Mouse (Mus musculus) layer of hippocampus, postnatal 25 days (tissue): Measurements from ENCODE around the gene Ehd4. TPM values are rescaled to one million over a fixed set of nuclear protein-coding genes. Genes with fewer than 3 reads are reported as not detected.
A peak's percentile ranks its signal among the peaks of the same experiment; 100 is the strongest.

Source experiments
- DNase-seq, 2 experiments: peaks; one replicate each; pipeline ENCODE4 v3.0.0; 2022; ENCODE audit warnings: mixed read lengths in 2 of 2, low spot score in 1 of 2; ENCODE audit errors: extremely low spot score in 1 of 2
- total RNA-seq, 2 experiments: library from RNA; stranded (reverse); gene quantifications; 2 replicates each; pipeline ENCODE4 v1.2.3; 2021

Ehd4 gene
- total RNA-seq, 2 experiments from 2014 or later, result 5.3 to 5.6 TPM

- no peak for DNase-seq
These were observed 40.9 kb downstream of the Ehd4 start for GRCm38 (mm10) chr2:120113476-120113875.

GRCm38 (mm10) chr2:120111596-120111995, 42.8 kb downstream of the Ehd4 start:
- no peak for DNase-seq

DNA sequence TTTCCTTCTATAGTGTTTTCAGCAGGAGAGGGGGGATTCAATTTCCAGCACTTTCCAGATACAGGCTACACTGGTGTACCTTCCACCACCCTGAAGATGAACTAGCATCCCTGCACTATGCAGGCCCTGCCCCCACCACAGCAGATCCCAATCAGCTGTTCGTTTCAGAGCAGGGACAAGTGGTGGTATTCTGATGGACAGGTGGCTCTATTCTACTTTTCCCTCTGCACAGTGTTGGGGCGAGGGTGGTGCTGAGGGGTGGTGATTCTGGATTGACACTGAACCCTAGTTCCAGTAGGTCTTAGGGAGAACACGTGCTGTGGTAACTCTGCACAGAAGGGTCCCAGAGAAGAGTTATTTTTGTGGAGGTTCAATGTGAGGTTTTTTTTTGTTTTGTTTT, 43.2 kb downstream of the Ehd4 start:
- no peak for DNase-seq

DNA sequence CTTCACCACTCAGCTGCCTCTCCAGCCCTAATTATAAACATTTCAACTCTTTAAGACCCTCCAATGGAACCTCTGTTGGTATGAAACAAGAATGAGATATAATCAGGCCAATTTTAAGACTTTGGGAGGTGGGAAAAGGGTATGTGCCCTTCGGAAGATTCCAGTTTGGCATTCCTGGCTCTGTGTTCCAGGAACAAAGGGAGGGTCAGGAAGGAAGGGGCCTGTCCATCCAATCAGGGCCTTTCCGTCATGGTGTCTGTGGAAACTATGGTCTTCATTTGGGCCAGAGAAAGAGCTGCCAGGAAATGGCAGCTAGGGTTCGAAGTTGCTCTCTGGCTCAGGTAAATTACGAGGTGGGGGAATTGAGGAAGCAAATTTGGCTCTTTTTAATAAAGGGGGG, 46.3 kb downstream of the Ehd4 start:
- no peak for DNase-seq

- DNase-seq, result no peak
These were observed 47.0 kb downstream of the Ehd4 start for GRCm38 (mm10) chr2:120107446-120107845.

- no peak for DNase-seq
These were observed 47.9 kb downstream of the Ehd4 start for GRCm38 (mm10) chr2:120106397-120106973.

DNA sequence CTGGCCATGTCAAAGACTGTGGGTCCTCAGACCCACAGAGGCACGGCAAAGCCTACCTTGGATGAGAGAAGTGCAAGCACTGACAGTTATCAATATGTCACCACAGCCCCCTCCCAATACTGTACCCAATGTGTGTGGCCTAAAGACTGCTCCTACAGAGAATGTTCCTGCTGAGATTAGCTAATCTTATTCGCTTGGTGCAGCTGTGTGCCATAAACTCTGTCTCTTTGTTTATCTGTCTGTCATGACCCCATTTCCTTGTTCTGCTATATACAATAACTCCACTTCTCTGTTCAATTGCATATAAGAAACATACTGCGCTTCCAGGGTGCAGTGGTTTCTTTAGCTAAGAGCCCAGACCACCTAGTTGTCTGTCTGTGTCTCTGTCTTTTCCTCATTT, 48.5 kb downstream of the Ehd4 start:
- DNase-seq, result no peak

DNA sequence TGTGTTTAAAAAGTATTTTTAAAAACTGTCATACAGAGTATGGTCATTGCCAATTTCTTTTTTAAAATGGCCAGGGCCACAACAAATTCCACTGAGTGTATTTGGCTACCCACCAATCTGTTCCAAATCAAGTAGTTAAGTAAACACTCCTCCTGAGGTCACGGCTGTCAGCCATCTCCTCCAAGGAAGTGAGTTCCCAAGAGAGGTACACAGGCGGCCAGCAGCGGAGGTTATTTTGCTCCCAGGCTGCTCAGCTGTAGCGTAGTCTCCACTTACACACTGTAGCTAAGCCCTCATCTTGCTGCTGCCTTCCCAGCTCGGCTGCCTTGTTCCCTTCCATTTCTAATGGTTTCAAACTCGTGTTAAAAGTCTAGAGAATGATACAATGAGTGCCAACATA, 51.5 kb downstream of the Ehd4 start:
- DNase-seq, result no peak

DNA sequence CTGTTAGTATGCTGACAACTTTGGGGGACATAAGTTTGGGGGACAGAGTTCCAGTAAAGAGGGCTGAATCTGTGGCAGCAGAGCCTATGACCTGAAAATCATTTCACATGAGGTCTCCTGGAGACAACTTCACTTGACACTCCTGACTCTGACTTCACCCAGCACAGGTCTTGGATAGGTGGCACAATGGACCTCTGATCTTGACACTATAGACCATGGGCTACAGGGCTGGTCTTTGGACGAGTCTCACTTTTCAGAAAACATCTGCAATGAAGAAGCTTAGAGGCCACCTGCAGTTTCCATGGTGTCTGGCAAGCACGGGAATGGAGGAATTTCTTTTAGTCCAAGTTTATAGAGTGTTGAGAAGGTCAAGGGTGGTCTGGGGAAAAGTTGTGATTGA, 52.0 kb downstream of the Ehd4 start:
- no peak for DNase-seq

DNA sequence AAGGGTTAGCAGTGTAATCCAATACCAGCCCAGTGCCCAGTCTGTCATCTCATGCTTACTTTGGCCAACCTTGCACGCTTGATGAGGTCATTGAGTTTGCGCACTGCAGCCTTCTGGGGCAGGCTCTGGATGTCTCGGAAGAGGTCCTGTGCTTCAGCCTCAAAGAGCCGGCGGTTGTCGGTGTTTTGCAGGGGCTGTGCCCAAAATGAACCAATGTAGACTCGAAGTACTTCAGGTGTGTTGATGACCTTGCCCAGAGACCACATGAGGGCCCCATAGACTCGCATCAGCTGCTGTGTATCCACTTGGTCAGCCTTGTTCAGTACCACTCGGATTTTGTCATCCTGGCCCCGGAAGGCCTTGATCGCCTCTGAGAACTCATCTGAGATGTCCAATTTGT, 52.4 kb downstream of the Ehd4 start:
- no peak for DNase-seq

GRCm38 (mm10) chr2:120099886-120100285, 54.5 kb downstream of the Ehd4 start:
- no peak for DNase-seq

GRCm38 (mm10) chr2:120099263-120099662, 55.1 kb downstream of the Ehd4 start:
- DNase-seq, result no peak

DNA sequence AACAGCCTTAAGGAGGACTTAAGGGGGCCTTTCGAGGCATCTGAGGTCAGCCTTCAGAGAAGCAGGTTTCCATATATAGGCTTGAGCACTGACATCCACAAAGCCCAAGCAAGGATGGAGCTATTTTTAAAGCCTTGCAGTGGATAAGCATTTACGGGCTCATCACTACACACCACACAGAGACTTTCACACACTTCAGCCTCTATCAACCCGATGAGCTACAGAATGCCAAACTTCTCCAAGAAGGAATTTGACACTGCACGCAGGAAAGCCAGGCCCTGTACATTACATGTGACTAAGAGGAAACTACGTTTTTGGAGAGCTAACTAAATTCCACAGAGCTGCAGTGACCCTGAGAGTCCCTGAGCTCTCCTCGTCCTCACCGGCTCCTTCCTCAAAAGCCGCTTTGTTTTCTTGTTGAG, 55.6 kb downstream of the Ehd4 start:
- DNase-seq, result no peak

DNA sequence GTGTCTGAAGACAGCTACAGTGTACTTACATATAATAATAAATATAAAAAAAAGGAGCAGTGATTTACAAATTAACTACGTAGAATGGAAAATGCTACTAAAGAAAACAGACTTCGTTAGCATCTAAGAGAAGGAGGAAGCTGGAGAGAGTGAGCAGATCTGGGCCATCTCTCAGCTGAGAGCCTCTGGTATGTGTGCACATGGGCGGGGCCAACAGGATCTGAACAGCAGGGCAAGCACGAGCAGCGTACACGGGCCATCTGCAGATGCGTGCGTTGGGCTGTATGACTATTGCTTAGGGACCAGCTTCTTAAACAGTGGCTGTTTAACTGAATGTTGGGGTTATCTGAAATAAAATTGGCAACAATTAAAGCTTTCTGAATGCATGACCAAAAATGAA, 56.5 kb downstream of the Ehd4 start:
- DNase-seq, result no peak

DNA sequence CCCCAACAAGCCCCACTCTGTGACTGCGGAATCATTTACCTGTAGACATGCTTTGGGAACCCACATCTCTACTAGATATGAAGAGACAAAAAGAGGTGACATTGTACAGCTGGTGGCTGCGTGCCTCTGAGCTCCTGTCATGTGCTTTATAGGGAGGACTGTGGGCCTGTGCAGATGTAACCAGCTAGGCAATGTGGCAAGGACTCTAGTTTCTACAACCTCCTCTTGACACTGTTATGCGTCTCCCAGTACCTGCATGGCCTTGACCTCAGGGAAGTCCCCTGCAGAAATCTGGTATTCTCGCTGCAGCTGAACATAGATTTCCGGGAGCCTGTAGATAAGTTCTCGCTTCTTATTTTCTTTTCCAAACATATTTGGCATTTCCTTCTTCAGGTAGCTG, 57.7 kb downstream of the Ehd4 start:
- DNase-seq, result no peak

GRCm38 (mm10) chr2:120096191-120096590, 58.2 kb downstream of the Ehd4 start:
- DNase-seq, result no peak

DNA sequence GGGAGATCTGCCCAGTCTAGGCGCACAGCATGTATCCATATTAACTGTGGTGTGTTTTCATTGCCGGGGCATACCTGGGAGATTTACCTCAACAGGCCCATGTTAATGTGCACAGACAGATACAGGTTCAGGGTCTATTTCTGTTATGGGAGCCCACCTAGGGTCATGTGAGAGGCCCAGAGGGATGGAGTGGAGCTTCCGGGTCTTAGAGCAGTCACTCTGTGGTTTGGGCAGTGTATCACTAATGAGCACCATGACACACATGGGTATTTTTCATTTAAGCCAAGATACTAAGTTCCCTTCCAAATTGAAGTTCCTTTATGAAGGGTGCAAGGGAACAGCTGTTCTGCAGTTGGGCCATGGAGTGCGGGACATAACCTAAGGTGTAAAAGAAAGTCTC, 59.2 kb downstream of the Ehd4 start:
- DNase-seq, result no peak

DNA sequence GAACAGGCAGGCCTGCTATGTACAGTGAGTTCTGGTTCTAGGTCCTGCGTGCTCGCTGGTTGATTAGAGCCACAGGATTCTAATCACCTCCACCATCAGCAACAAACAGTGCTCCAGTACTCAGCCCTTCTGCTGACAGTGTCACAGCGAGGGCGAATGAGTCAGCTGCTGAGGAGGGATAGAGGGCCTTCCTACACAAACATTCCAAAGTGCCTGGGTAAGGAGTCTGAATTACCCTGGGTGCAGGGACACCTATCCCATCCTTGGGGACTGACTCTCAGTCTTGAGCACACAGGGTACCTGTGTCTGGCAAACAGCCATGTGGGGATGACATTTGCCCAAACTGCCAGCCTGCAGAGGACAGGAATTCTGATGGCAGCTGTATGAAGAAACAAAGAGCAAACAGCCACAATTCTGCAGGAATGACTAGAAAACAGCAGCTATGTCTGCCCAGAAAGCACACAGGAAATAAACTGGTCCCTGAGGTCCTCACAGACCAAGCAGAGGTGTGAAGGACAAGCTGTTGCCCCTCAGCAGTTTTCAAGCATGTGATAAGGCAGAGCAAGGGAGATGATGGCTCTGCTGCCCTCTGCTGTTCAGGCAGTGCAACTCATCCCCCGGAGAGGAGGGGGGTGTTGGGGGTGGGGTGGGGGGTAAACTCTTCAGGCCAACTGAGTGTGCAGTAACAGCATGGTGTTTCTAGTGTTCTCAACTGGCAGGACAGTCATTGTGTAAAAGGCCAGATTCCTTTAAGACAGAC, 60.6 kb downstream of the Ehd4 start:
- peak in 1 of 2 experiments; percentile 56 for DNase-seq

GRCm38 (mm10) chr2:120090979-120091378, 63.4 kb downstream of the Ehd4 start:
- no peak for DNase-seq

GRCm38 (mm10) chr2:120087897-120088296, 66.5 kb downstream of the Ehd4 start:
- no peak for DNase-seq

DNA sequence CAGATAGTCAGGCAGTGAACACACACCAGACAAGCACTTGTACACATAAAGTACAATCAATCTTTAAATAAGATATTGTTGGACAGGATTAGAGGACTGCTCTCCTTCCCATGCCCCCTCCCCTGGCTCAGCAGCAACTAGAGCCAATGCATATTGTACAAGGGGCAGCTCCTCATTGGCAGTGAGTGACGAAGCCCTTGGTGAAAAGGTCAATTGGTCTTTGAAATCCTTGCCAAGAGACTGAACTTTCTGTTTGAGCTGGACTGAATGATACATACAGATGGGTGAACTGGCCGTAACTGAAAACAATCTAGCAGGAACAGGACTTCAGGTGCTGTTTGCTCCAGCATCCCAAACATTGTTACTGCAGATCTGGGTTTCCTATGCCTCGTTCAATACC, 67.0 kb downstream of the Ehd4 start:
- no peak for DNase-seq

DNA sequence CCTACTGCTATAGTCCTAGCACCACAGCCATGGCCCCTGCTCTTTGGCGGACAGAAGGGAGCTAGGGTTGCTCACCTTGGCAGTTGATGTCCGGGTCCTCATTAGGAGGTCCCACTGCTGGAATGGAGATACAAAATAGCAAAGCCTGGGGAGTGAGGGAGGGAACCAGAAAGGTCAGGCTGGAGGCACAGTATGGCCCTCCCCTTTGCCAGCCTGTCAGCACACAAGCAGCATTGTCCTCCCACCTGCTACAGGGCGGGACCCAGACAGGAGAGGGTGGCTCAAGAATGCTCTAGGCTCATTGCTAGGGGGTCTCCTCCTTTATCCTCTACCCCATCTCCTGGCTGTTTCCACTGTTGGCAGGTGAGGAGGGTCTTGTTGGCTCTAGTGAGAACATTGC, 68.4 kb downstream of the Ehd4 start:
- no peak for DNase-seq
